Mouse (Mus musculus): ENCODE data around the gene Fbxw8.

DNA sequence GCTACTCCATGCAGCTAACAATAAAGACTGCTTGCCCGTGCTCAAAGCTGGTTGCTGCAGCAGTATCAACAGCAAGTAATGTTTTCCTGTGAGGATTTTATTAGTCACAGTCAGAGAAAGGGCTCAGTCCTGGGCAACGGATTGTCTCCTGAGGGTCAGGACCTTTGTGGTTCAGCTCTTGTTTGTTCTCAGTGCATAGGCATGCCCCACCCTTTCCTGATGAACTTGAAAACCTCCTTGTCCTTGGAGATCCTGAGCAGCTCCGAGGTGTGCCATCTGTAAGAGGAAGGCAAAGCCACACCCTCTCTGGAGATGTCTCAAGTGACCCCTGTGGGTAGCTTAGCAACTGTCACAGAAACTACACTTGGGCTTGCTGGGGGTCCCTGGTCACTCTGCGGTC, 5.4 kb upstream of the Fbxw8 start:
- TF ChIP-seq CTCF (IDR thresholded peaks at IDR 0.05; ENCODE audit: low read depth, low read length): no peak
- TF ChIP-seq GATA1 (IDR thresholded peaks at IDR 0.05; ENCODE audit: borderline replicate concordance, low read length): no peak

Data from G1E (cell line).